Mouse (Mus musculus) heart, embryonic 11.5 days (tissue): ENCODE data around the gene Etv1. TPM values are rescaled to one million over a fixed set of nuclear protein-coding genes. Genes with fewer than 3 reads are reported as not detected.

Experiments used
- ATAC-seq: fragments of 200-750 bp; cut with Nextera tagmentation; replicated peaks from 2 replicates; pipeline ENCODE4 v1.8.0; 2017; ENCODE audit warnings: moderate library complexity; ENCODE audit not compliant: insufficient number of reproducible peaks, low FRiP score, low TSS enrichment
- H3K27ac ChIP-seq: fragments of 300-500 bp; sonication (generic); 2 replicates; pipeline ENCODE4 v1.5.1; 2014; ENCODE audit warnings: mild to moderate bottlenecking, low read depth, low read length
- H3K27me3 ChIP-seq: fragments of 300-500 bp; sonication (generic); 2 replicates; pipeline ENCODE4 v1.6.1; 2014; ENCODE audit warnings: mild to moderate bottlenecking, low read length, mixed read lengths; ENCODE audit not compliant: control insufficient read depth, insufficient read depth
- H3K36me3 ChIP-seq: fragments of 300-500 bp; sonication (generic); 2 replicates; pipeline ENCODE4 v1.6.1; 2014; ENCODE audit warnings: mild to moderate bottlenecking, low read length, moderate library complexity, mixed read lengths; ENCODE audit not compliant: control insufficient read depth, insufficient read depth
- H3K4me1 ChIP-seq: fragments of 300-500 bp; sonication (generic); 2 replicates; pipeline ENCODE4 v1.6.1; 2014; ENCODE audit warnings: low read length; ENCODE audit not compliant: control insufficient read depth, insufficient read depth
- H3K4me2 ChIP-seq: fragments of 300-500 bp; sonication (generic); 2 replicates; pipeline ENCODE4 v1.6.1; 2014; ENCODE audit warnings: mild to moderate bottlenecking, moderate library complexity
- H3K4me3 ChIP-seq: fragments of 300-500 bp; sonication (generic); 2 replicates; pipeline ENCODE4 v1.5.1; 2014; ENCODE audit warnings: low read depth, low read length
- H3K9ac ChIP-seq: fragments of 300-500 bp; sonication (generic); 2 replicates; pipeline ENCODE4 v1.6.1; 2014; ENCODE audit warnings: mild to moderate bottlenecking, low read depth, low read length, moderate library complexity
- H3K9me3 ChIP-seq: fragments of 300-500 bp; sonication (generic); replicated peaks from 2 replicates; pipeline ENCODE4 v1.6.1; 2016; ENCODE audit warnings: low read length; ENCODE audit not compliant: control insufficient read depth
- WGBS: fragments of 180-500 bp; shearing (Covaris S2); extraction: QIAGEN DNeasy Blood & Tissue Kit; methylation state at CpG from one replicate; pipeline ENCODE4 v1.1.7; 2014; ENCODE audit not compliant: insufficient replicate concordance; 5-methylcytosine and 5-hydroxymethylcytosine counted together
- polyA plus RNA-seq: library from polyadenylated mRNA; unstranded; fragments of >200 nt; fragmentation: Nextera tagmentation; extraction: Ambion mirVana; gene quantifications from 2 replicates; pipeline ENCODE4 v1.2.1, GENCODE M21; 2014

Gene Etv1
- polyA plus RNA-seq, 1 experiment from 2014 or later: 28.2 TPM

DNA sequence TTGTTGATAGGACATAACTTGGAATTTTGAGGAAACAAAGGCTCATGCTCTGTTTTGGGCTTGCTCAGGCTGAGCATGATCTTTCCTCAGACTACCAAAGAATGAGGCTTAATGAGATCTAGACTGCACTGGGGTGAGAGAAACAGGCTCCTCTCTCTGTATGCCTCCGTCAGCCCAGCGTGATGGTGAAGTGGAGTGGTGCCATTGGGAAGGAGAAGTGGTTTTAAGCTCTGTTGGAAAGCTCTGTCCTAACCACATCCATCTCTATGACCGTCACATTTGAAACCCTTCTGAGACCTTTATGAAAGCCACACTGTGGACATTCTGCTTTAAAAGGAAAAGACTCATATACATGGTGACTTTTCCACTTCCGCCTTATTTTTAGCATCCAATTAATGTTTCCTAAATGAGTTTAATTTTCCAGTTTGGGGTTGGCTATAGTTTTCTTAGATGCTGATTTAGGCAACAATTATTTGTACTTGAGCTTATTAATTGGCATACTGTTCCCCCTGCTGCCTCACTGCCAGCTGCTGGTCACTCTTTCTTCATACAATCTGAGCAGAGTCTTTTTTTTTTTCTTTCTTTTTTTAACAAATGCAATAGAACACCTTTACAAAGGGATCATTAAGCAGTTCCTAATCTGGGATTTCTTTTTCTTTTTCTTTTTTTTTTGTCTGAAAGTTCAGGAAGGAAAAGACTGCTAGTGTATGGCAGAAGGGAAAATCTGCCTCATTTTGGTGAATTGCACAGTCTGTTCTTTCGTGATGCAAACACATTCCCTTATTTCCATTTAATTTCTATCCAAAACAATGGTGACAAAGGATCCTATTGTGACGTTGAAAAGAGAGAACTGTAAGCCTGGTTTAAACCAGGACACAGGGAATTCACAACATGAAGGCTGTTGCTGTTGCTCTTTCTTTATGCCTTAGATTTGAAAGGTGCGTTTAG, 81.3 kb downstream of the Etv1 start:
- Histone ChIP-seq H3K9me3 (no peaks in the 10 kb centered on the region), H3K27me3 (no peaks in the 10 kb centered on the region), H3K27ac (no peak overlapping the region), H3K36me3 (peaks cover 3% of the 10 kb centered on the region), H3K9ac (no peak overlapping the region), H3K4me3 (no peak overlapping the region), H3K4me1 (no peaks in the 10 kb centered on the region), H3K4me2 (no peak overlapping the region)
- ATAC-seq: no peak
- WGBS: 78% methylated on average over 7 of the region's 7 CpGs

DNA sequence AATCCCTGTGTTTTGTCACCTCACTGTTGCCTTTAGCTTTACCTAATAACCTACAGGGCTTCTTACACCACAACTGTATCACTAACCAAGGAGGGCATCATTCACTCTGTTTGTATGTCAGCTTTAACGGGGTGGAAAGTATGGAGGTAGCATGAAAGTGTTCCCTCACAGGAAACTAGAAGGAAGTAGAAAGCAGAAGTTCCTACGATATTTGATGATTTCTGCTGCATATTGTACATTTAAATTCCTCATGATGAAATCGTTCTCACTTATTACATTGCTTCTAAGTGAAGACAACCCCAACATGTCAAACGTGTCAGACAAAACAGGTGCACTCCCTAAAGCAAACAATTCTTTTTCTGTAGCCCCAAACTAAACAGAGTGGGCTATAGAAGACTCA, 84.2 kb downstream of the Etv1 start:
- no peaks in the 10 kb centered on the region for H3K9me3 ChIP-seq
- H3K27ac ChIP-seq: no peak overlapping the region
- no peaks in the 10 kb centered on the region for H3K27me3 ChIP-seq
- ATAC-seq: no peak
- no peak overlapping the region for H3K4me3 ChIP-seq
- no peaks in the 10 kb centered on the region for H3K4me1 ChIP-seq
- 71% methylated on average over 4 of the region's 4 CpGs for WGBS
- H3K4me2 ChIP-seq: no peak overlapping the region
- H3K9ac ChIP-seq: no peak overlapping the region
- H3K36me3 ChIP-seq: no peaks in the 10 kb centered on the region

DNA sequence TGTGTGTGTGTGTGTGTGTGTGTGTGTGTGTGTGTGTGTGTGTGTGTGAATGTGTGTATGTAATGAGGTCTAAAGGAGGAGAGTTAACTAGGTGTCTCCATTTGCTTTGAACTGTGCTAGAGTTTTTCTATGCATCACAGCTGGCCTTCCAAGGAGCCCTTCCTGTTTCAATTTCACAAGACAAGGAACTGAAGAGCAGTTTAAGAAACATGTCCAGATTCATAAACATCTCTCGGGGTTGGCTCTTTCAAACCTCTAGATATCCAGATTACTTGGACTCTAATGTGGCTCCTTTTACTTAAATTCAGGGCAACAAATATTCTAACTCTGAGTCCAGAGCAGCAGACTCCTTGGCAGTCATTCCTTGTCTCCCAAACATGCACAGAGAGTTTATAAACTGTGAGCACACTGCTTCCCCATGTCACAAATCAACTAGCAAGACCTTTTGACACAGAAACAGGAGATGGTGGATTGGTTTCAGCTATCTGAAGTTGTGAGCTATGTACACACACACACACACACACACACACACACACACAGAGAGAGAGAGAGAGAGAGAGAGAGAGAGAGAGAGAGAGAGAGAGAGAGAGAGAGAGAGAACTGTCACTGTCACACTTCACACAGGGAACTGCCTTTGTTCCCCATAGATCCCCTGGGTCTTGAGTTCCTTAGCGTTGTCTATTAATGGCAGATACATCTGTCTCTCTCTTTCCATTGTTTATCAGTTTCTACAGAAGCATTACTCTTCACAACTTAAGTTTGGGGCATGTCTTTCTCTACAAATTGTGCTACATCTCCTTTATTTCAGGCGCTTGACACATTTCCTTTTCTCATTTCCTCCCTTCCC, 85.0 kb downstream of the Etv1 start:
- H3K4me3 ChIP-seq: no peak overlapping the region
- no peak for ATAC-seq
- no peaks in the 10 kb centered on the region for H3K27me3 ChIP-seq
- no peak overlapping the region for H3K4me2 ChIP-seq
- 50% methylated on average over 3 of the region's 3 CpGs for WGBS
- no peak overlapping the region for H3K27ac ChIP-seq
- H3K9ac ChIP-seq: no peak overlapping the region
- H3K9me3 ChIP-seq: no peaks in the 10 kb centered on the region
- H3K4me1 ChIP-seq: no peaks in the 10 kb centered on the region
- H3K36me3 ChIP-seq: no peaks in the 10 kb centered on the region

DNA sequence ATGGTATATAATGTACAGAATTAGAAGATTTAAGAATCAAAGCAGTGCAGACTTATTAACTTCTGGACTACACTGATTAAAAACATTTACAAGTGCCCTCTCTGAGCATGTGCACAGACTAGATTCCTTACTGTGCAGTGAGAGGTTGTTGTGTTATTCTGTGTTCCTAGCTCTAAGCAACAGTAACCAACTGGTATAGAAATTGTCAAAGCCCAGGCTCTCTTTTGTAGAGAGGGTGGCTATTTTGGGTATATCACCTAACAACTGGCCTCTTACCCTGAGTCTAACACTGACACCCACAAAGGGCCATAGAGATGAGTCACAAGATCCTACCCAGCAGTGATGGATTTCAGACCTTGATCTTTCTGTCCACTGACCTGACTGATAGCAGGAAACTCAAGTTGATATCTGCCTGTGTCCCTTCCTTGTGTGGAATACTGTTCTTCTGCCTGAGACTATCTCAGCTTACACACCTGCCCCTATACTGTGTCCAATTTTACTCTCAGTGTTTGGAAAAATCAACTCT, 95.4 kb downstream of the Etv1 start:
- Histone ChIP-seq H3K9me3 (no peaks in the 10 kb centered on the region), H3K4me1 (no peaks in the 10 kb centered on the region), H3K4me2 (no peak overlapping the region), H3K27me3 (no peaks in the 10 kb centered on the region), H3K9ac (no peak overlapping the region), H3K36me3 (no peaks in the 10 kb centered on the region), H3K4me3 (no peak overlapping the region), H3K27ac (peak overlapping the region; percentile 59; the same call in 1 of the 2 replicates)
- peak; percentile 22; the same call in 1 of the 2 replicates for ATAC-seq

DNA sequence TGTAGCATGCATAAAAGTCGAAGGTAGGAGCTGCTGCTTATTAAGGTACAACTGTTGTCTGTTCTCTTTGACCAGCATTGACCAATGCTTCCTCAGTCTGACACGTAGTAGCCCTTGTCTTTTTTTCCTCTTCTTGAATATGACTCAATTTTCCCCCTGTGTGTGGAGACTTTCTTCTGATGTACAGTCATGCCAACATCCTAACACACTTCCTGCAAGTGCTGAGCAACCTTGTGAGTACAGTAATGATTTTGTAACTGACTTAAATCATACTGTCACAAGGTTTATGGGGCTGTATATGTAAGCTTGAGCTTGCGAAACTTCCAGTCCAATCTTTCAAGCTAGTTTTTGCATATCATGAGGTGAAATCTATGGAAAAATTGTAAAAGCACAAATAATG, 125.3 kb downstream of the Etv1 start:
- no peak for ATAC-seq
- Histone ChIP-seq H3K4me1 (no peaks in the 10 kb centered on the region), H3K36me3 (no peaks in the 10 kb centered on the region), H3K27ac (no peak overlapping the region), H3K9ac (no peak overlapping the region), H3K9me3 (no peaks in the 10 kb centered on the region), H3K27me3 (no peaks in the 10 kb centered on the region), H3K4me3 (no peak overlapping the region), H3K4me2 (no peak overlapping the region)
- WGBS: 76% methylated on average over 3 of the region's 3 CpGs

DNA sequence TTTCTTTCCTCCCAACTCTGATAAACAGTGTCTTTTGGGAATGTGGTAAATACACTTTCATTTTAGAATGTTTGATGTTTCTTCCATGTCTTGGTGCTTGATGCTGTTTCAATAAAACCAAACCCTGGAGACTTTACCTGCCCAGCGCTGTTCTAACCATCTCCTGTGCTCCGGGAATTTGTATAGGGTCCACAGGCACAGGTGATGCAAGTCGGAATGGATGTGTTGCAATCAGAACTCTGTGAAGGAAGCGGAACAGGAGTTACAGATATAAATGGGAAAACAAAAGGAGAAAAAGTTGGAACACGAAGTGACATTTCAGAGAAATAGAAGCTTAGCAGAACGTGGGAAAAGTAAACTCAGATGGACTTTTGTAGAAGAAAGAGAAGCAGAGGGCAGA, 127.1 kb downstream of the Etv1 start:
- no peak overlapping the region for H3K27ac ChIP-seq
- no peaks in the 10 kb centered on the region for H3K36me3 ChIP-seq
- no peak overlapping the region for H3K4me2 ChIP-seq
- H3K4me1 ChIP-seq: no peaks in the 10 kb centered on the region
- 76% methylated on average over 6 of the region's 6 CpGs for WGBS
- no peak overlapping the region for H3K9ac ChIP-seq
- H3K4me3 ChIP-seq: no peak overlapping the region
- no peaks in the 10 kb centered on the region for H3K9me3 ChIP-seq
- no peaks in the 10 kb centered on the region for H3K27me3 ChIP-seq
- ATAC-seq: no peak

DNA sequence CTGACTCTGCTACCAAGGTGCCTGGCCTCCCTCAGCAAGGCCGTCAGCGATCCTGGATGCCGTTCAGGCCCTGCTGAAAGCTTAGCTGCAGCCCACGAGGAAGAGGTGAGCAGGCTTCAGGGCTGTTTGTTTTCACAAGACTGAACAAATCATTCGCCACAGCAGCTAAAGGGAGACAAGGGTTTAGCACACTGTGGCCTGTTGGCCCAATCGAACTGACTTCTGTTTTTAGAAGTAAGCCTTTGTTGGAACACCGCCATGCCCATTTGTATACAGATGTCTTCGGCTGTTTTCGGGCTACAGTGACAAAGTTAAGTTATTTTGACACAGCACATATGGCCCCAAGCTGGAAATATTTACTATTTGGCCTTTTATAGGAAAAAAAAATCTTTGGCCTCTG, 127.6 kb downstream of the Etv1 start:
- Histone ChIP-seq H3K36me3 (no peaks in the 10 kb centered on the region), H3K9ac (no peak overlapping the region), H3K9me3 (no peaks in the 10 kb centered on the region), H3K27ac (no peak overlapping the region), H3K4me3 (no peak overlapping the region), H3K27me3 (no peaks in the 10 kb centered on the region), H3K4me1 (no peaks in the 10 kb centered on the region), H3K4me2 (no peak overlapping the region)
- 53% methylated on average over 9 of the region's 9 CpGs for WGBS
- no peak for ATAC-seq

DNA sequence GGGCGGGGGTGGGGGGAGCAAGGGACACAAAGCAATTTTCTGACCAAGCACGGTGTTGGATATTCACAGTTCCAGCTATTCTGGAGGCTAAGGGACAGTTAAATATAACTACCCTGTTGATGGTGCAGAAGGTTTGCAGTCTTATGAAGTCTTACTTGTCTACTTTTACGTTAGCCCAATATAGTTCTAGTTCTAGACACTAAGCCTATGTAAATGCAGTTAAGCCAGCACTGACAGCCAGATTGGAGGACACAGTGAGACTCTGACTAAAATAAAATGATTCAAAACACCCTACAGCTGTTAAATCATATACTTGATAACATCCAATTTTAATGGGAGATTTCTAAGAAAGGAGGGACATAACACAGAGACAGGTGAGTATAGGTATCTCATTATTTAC, 129.8 kb downstream of the Etv1 start:
- no peak for ATAC-seq
- 79% methylated on average over 3 of the region's 3 CpGs for WGBS
- H3K4me1 ChIP-seq: no peaks in the 10 kb centered on the region

More for the DNA sequence above, 129.8 kb downstream of the Etv1 start:
- Histone ChIP-seq H3K36me3 (no peaks in the 10 kb centered on the region), H3K27me3 (no peaks in the 10 kb centered on the region), H3K9me3 (no peaks in the 10 kb centered on the region), H3K27ac (no peak overlapping the region), H3K9ac (no peak overlapping the region), H3K4me3 (no peak overlapping the region), H3K4me2 (no peak overlapping the region)
